Mouse (Mus musculus): Measurements from ENCODE around the gene Plxna1.

Gene Plxna1

GRCm38 (mm10) chr6:89360709-89361417 lies 1.6 kb downstream of the Plxna1 start:
- no peak for DNase-seq

- DNase-seq: no peak
These were observed 2.4 kb downstream of the Plxna1 start for GRCm38 (mm10) chr6:89359771-89360708.

GRCm38 (mm10) chr6:89359192-89359591 lies 3.2 kb downstream of the Plxna1 start:
- no peak for DNase-seq

GRCm38 (mm10) chr6:89355661-89356060 lies 6.8 kb downstream of the Plxna1 start:
- no peak for DNase-seq

- DNase-seq: no peak
These were observed 7.7 kb downstream of the Plxna1 start for GRCm38 (mm10) chr6:89354726-89355125.

GRCm38 (mm10) chr6:89354076-89354475 lies 8.3 kb downstream of the Plxna1 start:
- DNase-seq: no peak

GRCm38 (mm10) chr6:89353101-89353500 lies 9.3 kb downstream of the Plxna1 start:
- DNase-seq: no peak

- no peak for DNase-seq
These were observed 10.8 kb downstream of the Plxna1 start for GRCm38 (mm10) chr6:89351441-89352137.

- no peak for DNase-seq
These were observed 11.9 kb downstream of the Plxna1 start for GRCm38 (mm10) chr6:89350520-89350919.

- DNase-seq: no peak
These were observed 12.3 kb downstream of the Plxna1 start for GRCm38 (mm10) chr6:89350037-89350515.

GRCm38 (mm10) chr6:89348363-89348762 lies 14.1 kb downstream of the Plxna1 start:
- DNase-seq: no peak

GRCm38 (mm10) chr6:89347792-89348191 lies 14.6 kb downstream of the Plxna1 start:
- no peak for DNase-seq

GRCm38 (mm10) chr6:89345855-89346254 lies 16.6 kb downstream of the Plxna1 start:
- DNase-seq: no peak

- DNase-seq: peak in 1 of 2 experiments; percentile 27
These were observed 17.0 kb downstream of the Plxna1 start for GRCm38 (mm10) chr6:89345486-89345785.

- peak; percentile 64 to 74 for DNase-seq
These were observed 17.6 kb downstream of the Plxna1 start for GRCm38 (mm10) chr6:89344613-89345485.

GRCm38 (mm10) chr6:89341981-89342380 lies 20.4 kb downstream of the Plxna1 start:
- DNase-seq: no peak

- DNase-seq: no peak
These were observed 23.0 kb downstream of the Plxna1 start for GRCm38 (mm10) chr6:89339447-89339846.

- DNase-seq: no peak
These were observed 23.7 kb downstream of the Plxna1 start for GRCm38 (mm10) chr6:89338733-89339132.

GRCm38 (mm10) chr6:89337574-89337973 lies 24.8 kb downstream of the Plxna1 start:
- no peak for DNase-seq

GRCm38 (mm10) chr6:89333964-89334702 lies 28.3 kb downstream of the Plxna1 start:
- no peak for DNase-seq

GRCm38 (mm10) chr6:89330957-89331356 lies 31.5 kb downstream of the Plxna1 start:
- DNase-seq: no peak

- no peak for DNase-seq
These were observed 33.8 kb downstream of the Plxna1 start for GRCm38 (mm10) chr6:89328634-89329033.
